ENCODE assay signal across 8 mouse cellular contexts in the genomic region with DNA sequence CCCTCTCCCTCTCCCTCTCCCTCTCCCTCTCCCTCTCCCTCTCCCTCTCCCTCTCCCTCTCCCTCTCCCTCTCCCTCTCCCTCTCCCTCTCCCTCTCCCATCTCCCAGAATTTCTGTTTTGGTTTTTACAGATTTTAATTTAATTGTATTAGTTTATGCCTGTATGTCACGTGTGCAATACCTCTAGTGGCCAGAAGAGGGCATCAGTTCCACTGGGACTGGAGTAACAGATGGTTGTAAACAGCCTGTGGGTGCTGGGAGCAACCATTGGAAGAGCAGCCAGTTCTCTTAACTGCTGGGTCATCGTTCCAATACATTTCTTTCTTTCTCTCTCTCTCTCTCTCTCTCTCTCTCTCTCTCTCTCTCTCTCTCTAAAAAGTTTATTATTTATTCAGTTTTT. TPM values are rescaled to one million over a fixed set of nuclear protein-coding genes. Genes with fewer than 3 reads are reported as not detected.
A peak's percentile ranks its signal among the peaks of the same experiment; 100 is the strongest.
DNase-seq lines count a peak whose midpoint lies in the region; ATAC-seq and TF ChIP-seq lines count a peak whose summit lies in the region.
"Not testable (repeated sequence)": the region's sequence is repeated elsewhere in the genome, so short reads cannot be mapped to it uniquely, and the experiment has no call there.

No protein-coding gene starts in this region.

- peak; percentile 45 to 49 for TF ChIP-seq CTCF in CH12.LX (conservative IDR thresholded peaks at IDR 0.05 in 1 of 2, IDR thresholded peaks at IDR 0.05 in 1 of 2; ENCODE audit: low read depth in 2 of 2, low read length in 2 of 2)
- TF ChIP-seq CTCF in forebrain, postnatal 0 days (IDR thresholded peaks at IDR 0.05; ENCODE audit: low read depth): peak; percentile 55
- TF ChIP-seq CTCF in intestine, postnatal 0 days (IDR thresholded peaks at IDR 0.05; ENCODE audit: low read depth): peak; percentile 59
- TF ChIP-seq CTCF in liver, adult 2 months (IDR thresholded peaks at IDR 0.05; ENCODE audit: low read depth, low read length): peak; percentile 36; the same call in 1 of the 2 replicates
- peak; percentile 58 for TF ChIP-seq CTCF in stomach, postnatal 0 days (IDR thresholded peaks at IDR 0.05; ENCODE audit: low read depth)

- H3K27me3 ChIP-seq in CH12.LX (replicated peaks); forebrain, postnatal 0 days (ENCODE audit: insufficient read depth, low read length); intestine, postnatal 0 days (replicated peaks; ENCODE audit: control insufficient read depth, insufficient read depth, low read length); liver, adult 2 months (ENCODE audit: control insufficient read depth, insufficient read depth, low read length); stomach, postnatal 0 days (ENCODE audit: control insufficient read depth, insufficient read depth, low read length): not testable (repeated sequence)

- not testable (repeated sequence) for H3K4me3 ChIP-seq in CH12.LX (replicated peaks in 1 of 3; ENCODE audit: low read depth in 2 of 3, low read length in 2 of 3, poor library complexity in 1 of 3); forebrain, postnatal 0 days (ENCODE audit: low read depth, low read length); intestine, postnatal 0 days (ENCODE audit: low read depth, low read length); liver, adult 2 months (ENCODE audit: insufficient read depth, low read depth, low read length); stomach, postnatal 0 days (ENCODE audit: low read depth, low read length)

- not testable (repeated sequence) for ATAC-seq in forebrain, postnatal 0 days; intestine, postnatal 0 days; stomach, postnatal 0 days (ENCODE audit: low FRiP score, low TSS enrichment)
- peak; percentile 53; the same call in 1 of the 2 replicates for ATAC-seq in megakaryocyte progenitor cell, adult 5-6 weeks (replicated peaks; ENCODE audit: poor library complexity)

- not testable (repeated sequence) for H3K36me3 ChIP-seq in CH12.LX (replicated peaks in 1 of 2; ENCODE audit: control insufficient read depth in 1 of 2, insufficient read depth in 1 of 2, low read length in 1 of 2); forebrain, postnatal 0 days (ENCODE audit: insufficient read depth); intestine, postnatal 0 days (ENCODE audit: control insufficient read depth, insufficient read depth); liver, adult 2 months (ENCODE audit: control insufficient read depth, insufficient read depth, low read length); stomach, postnatal 0 days (ENCODE audit: control insufficient read depth, insufficient read depth, low read length)

- H3K4me2 ChIP-seq in CH12.LX (ENCODE audit: insufficient read depth, low read depth, poor library complexity, severe bottlenecking); forebrain, postnatal 0 days (ENCODE audit: low read depth); intestine, postnatal 0 days (replicated peaks; ENCODE audit: low read depth); stomach, postnatal 0 days (replicated peaks; ENCODE audit: low read depth): not testable (repeated sequence)

- H3K9me3 ChIP-seq in CH12.LX (replicated peaks; ENCODE audit: low read length); forebrain, postnatal 0 days (ENCODE audit: low read length); intestine, postnatal 0 days (ENCODE audit: control insufficient read depth); stomach, postnatal 0 days (ENCODE audit: control insufficient read depth, low read length): not testable (repeated sequence)

- not testable (repeated sequence) for TF ChIP-seq POLR2A in CH12.LX (IDR thresholded peaks at IDR 0.05; ENCODE audit: low read depth, low read length); liver, adult 2 months (IDR thresholded peaks at IDR 0.05; ENCODE audit: extremely low read depth, insufficient read depth, low read length)

- WGBS in forebrain, postnatal 0 days: 77% methylated on average over 2 of the region's 2 CpGs
- 89% methylated on average over 2 of the region's 2 CpGs for WGBS in intestine, postnatal 0 days
- WGBS in liver, adult 2 months: 91% methylated on average over 2 of the region's 2 CpGs
- WGBS in stomach, postnatal 0 days: 90% methylated on average over 2 of the region's 2 CpGs

- dilution Hi-C loops in CH12.LX (cut with MboI; ENCODE audit: extremely low pct_ligation_motif_present, extremely low pct_unique_long_range_greater_than_20kb, low sequenced_read_pairs): not testable (repeated sequence)

- in situ Hi-C loops in CH12.LX (cut with MboI; ENCODE audit: low pct_ligation_motif_present, low pct_unique_long_range_greater_than_20kb, low sequenced_read_pairs): not testable (repeated sequence)

- H3K79me2 ChIP-seq in CH12.LX (replicated peaks; ENCODE audit: control insufficient read depth, extremely low read depth, insufficient read depth, poor library complexity, severe bottlenecking); liver, adult 2 months (ENCODE audit: control insufficient read depth, insufficient read depth, low read length): not testable (repeated sequence)

- H3K9ac ChIP-seq in CH12.LX (ENCODE audit: insufficient read depth, low read depth); forebrain, postnatal 0 days; intestine, postnatal 0 days (ENCODE audit: low read depth, low read length); liver, adult 2 months (ENCODE audit: low read depth, low read length); stomach, postnatal 0 days (ENCODE audit: low read length): not testable (repeated sequence)

- TF ChIP-seq EP300 in CH12.LX (IDR thresholded peaks at IDR 0.05; ENCODE audit: low read length); stomach, postnatal 0 days (optimal IDR thresholded peaks at IDR 0.05): not testable (repeated sequence)

- peak; percentile 25 for DNase-seq in 3T3-L1 (ENCODE audit: low read depth, low spot score)
- peak; percentile 24 for DNase-seq in CH12.LX (ENCODE audit: extremely low read depth)
- peak; percentile 78 for DNase-seq in ZHBTc4 (ENCODE audit: low read depth, low spot score)
- not testable (repeated sequence) for DNase-seq in forebrain, postnatal 0 days; liver, adult 2 months (ENCODE audit: extremely low read depth, low read depth, low spot score); stomach, postnatal 0 days (ENCODE audit: low spot score)

- peaks cover 0 to 16% of the 10 kb centered on the region in 2 experiments; a peak in 2 of 4 replicates for H3K4me1 ChIP-seq in CH12.LX (ENCODE audit: control insufficient read depth in 1 of 2, insufficient read depth in 2 of 2)
- H3K4me1 ChIP-seq in forebrain, postnatal 0 days (ENCODE audit: insufficient read depth); intestine, postnatal 0 days (replicated peaks; ENCODE audit: control insufficient read depth, insufficient read depth, low read length); liver, adult 2 months (ENCODE audit: control insufficient read depth, insufficient read depth, low read length); stomach, postnatal 0 days (replicated peaks; ENCODE audit: control insufficient read depth, insufficient read depth): not testable (repeated sequence)

- H3K27ac ChIP-seq in CH12.LX (ENCODE audit: insufficient read depth, low read depth); forebrain, postnatal 0 days (ENCODE audit: low read depth, low read length); intestine, postnatal 0 days (ENCODE audit: low read depth, low read length); liver, adult 2 months (replicated peaks; ENCODE audit: insufficient read depth, low read depth, low read length); stomach, postnatal 0 days (replicated peaks): not testable (repeated sequence)

- peak; percentile 13 for TF ChIP-seq RAD21 in CH12.LX (IDR thresholded peaks at IDR 0.05; ENCODE audit: low read depth, low read length)

RNA-seq across cellular contexts. Expression of gene Atxn10, which starts 7.6 kb away (rescaled TPM):
- total RNA-seq in CH12.LX (2012; rRNA removed) (71.4 and 81.7 TPM in 2 replicates), CH12.LX (2014; rRNA removed) (92.3 and 101 TPM in 2 replicates)
- polyA plus RNA-seq in CH12.LX (2012; ENCODE audit: insufficient read length, low read depth): 151 and 170 TPM in 2 replicates
- total RNA-seq in forebrain, postnatal 0 days (2014; rRNA removed): 294 and 311 TPM in 2 replicates
- 498 and 536 TPM in 2 replicates for polyA plus RNA-seq in forebrain, postnatal 0 days (2015; fragmentation: Nextera tagmentation; extraction: Ambion mirVana)
- 106 and 111 TPM in 2 replicates for polyA plus RNA-seq in intestine, postnatal 0 days (2015; fragmentation: Nextera tagmentation; extraction: Ambion mirVana)
- 36.8 and 42.0 TPM in 2 replicates for total RNA-seq in liver, adult 2 months (2014; rRNA removed)
- 41.0 and 48.7 TPM in 2 replicates for polyA plus RNA-seq in liver, adult 2 months (2012; rRNA removed)
- 148 and 163 TPM in 2 replicates for total RNA-seq in megakaryocyte progenitor cell, adult 5-6 weeks (2015)
- total RNA-seq in megakaryocyte progenitor cell, adult 5-6 weeks (2017): 73.1 and 89.4 TPM in 2 replicates
- 124 TPM in 2 replicates for polyA plus RNA-seq in stomach, postnatal 0 days (2015; fragmentation: Nextera tagmentation; extraction: Ambion mirVana)
